Mouse (Mus musculus) heart, postnatal 36 days (tissue): Measurements from ENCODE around the gene G6pc. TPM values are rescaled to one million over a fixed set of nuclear protein-coding genes. Genes with fewer than 3 reads are reported as not detected.
"Not testable (repeated sequence)": the region's sequence is repeated elsewhere in the genome, so short reads cannot be mapped to it uniquely, and the experiment has no call there.

ENCODE experiments used
- DNase-seq, 2 experiments: peaks; one replicate each; pipeline ENCODE4 v3.0.0; 2021 to 2022
- intact Hi-C: fragments of 180-260 bp; cut with DNase I; formaldehyde crosslinking; loops from one replicate; pipeline ENCODE4 v1.15.1; 2025
- total RNA-seq, 2 experiments: library from RNA; stranded (reverse); gene quantifications; 2 replicates each; pipeline ENCODE4 v1.2.3; 2021

G6pc gene
- total RNA-seq = not detected

DNA sequence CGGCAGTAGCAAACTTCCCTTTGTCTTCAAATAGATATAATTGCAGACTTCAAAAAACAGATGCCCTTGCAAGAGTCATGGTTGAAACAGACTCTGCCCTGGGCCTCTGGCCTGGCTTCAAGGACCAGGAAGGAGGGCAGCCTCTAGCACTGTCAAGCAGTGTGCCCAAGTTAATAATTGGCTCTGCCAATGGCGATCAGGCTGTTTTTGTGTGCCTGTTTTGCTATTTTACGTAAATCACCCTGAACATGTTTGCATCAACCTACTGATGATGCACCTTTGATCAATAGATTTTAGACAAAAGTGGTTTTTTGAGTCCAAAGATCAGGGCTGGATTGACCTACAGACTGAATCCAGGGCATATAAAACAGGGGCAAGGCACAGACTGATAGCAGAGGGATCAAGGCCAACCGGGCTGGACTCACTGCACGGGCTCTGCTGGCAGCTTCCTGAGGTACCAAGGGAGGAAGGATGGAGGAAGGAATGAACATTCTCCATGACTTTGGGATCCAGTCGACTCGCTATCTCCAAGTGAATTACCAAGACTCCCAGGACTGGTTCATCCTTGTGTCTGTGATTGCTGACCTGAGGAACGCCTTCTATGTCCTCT lies at the start of gene G6pc:
Gene G6pc, plus strand, starts transcription at position 236 of the 610 bp plus-strand sequence.
- DNase-seq = no peak
- intact Hi-C loops = no loop called here

DNA sequence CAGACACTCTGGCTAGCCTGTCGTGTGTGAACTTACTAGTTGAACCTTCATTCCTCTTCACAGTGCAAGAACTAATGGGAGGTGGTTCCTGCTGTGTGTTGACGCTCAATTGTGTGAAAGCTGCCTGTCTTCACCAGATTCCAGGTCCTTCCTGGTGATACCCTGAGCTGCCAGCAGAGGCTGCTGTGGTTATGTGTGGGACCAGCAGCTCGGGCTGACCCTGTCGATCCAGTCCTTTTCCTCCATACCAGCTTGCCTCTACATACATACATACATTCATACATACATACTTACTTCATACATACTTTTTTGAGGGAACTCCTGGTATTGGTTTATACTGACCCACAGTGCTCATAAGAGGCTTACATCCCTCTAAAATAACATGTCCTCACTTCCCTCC lies 43.8 kb upstream of the G6pc start:
- intact Hi-C loops = loop anchor here (1.0 kb wide), 1 partner anchor 72 kb away; no protein-coding TSS in a partner anchor
- peak; percentile 72 to 78 for DNase-seq

GRCm38 (mm10) chr11:101324763-101325162 lies 42.6 kb upstream of the G6pc start, which contains the start of gene Aoc2:
TSS of gene Aoc2 (plus strand) at chr11:101325063.
- intact Hi-C loops = no loop called here
- DNase-seq = no peak

GRCm38 (mm10) chr11:101325201-101325600 lies 42.2 kb upstream of the G6pc start:
- intact Hi-C loops, DNase-seq: not testable (repeated sequence)

- DNase-seq = no peak
- intact Hi-C loops = no loop called here
These were observed 41.2 kb upstream of the G6pc start for GRCm38 (mm10) chr11:101326147-101326546.

- intact Hi-C loops = no loop called here
- no peak for DNase-seq
These were observed 40.0 kb upstream of the G6pc start for GRCm38 (mm10) chr11:101327311-101327710.

DNA sequence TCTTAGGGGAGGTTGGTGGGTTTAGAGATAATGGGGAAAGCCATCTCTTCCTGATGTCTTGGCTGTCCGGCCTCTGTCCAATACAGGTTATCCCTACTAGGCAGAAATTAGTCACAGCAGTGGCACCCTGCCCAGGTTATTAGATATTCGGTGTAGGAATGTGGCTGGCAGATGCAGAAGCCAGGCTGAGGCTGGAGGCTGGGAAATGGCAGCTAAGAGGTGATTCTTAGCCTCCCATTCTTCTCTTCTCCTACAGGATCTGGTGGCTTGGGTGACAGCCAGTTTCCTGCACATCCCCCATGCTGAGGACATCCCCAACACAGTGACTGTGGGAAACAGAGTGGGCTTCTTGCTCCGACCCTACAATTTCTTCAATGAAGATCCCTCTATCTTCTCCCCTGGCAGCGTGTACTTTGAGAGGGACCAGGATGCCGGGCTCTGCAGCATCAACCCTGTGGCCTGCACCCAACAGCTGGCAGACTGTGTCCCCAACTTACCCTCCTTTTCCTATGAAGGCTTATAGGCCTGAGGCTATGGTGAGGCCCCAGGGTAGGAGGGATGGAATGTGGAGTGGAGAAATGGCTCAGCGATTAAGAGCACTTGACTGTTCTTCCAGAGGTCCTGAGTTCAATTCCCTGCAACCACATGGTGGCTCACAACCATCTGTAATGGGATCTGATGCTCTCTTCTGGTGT lies 38.3 kb upstream of the G6pc start:
- peak; percentile 55 to 60 for DNase-seq
- intact Hi-C loops = loop anchor here (2.0 kb wide), 1 partner anchor 32 kb away; no protein-coding TSS in a partner anchor

GRCm38 (mm10) chr11:101330371-101330924 lies 36.9 kb upstream of the G6pc start, which contains the start of gene Aoc3:
TSS of gene Aoc3 (plus strand) at chr11:101330605.
- intact Hi-C loops = no loop called here

DNA sequence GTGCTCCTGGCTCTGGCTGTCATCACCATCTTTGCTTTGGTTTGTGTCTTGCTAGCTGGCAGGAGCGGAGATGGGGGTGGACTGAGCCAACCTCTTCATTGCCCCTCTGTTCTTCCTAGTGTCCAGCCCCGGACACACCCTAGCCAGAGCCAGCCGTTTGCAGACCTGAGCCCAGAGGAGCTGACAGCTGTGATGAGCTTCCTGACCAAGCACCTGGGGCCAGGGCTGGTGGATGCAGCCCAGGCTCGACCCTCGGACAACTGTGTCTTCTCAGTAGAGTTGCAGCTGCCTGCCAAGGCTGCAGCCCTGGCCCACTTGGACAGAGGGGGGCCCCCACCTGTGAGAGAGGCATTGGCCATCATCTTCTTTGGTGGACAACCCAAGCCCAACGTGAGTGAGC lies 36.4 kb upstream of the G6pc start:
- intact Hi-C loops = not testable (repeated sequence)

More at GRCm38 (mm10) chr11:101330371-101330924, 36.9 kb upstream of the G6pc start, which contains the start of gene Aoc3:
- DNase-seq = peak; percentile 38 to 53

GRCm38 (mm10) chr11:101332537-101332936 lies 34.8 kb upstream of the G6pc start:
- no peak for DNase-seq

More for the DNA sequence above, 36.4 kb upstream of the G6pc start:
- not testable (repeated sequence) for DNase-seq

GRCm38 (mm10) chr11:101334023-101334422 lies 33.3 kb upstream of the G6pc start:
- no peak for DNase-seq
- intact Hi-C loops = no loop called here

More at GRCm38 (mm10) chr11:101332537-101332936, 34.8 kb upstream of the G6pc start:
- intact Hi-C loops = no loop called here

- DNase-seq = no peak
- intact Hi-C loops = no loop called here
These were observed 32.8 kb upstream of the G6pc start for GRCm38 (mm10) chr11:101334516-101334915.

DNA sequence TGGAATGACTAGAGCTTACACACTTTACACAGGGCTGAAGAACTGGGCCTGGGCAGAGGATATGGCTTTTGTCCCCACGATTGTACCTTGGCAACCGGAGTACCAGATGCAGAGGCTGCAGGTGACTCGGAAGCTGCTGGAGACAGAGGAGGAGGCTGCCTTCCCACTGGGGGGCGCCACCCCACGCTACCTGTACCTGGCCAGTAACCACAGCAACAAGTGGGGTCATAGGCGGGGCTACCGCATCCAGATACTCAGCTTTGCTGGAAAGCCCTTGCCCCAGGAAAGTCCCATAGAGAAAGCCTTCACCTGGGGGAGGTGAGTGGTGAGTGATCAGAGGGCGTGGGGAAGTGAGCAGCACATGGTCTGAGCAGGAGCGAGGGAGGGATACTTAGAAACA lies 31.7 kb upstream of the G6pc start:
- DNase-seq = no peak
- intact Hi-C loops = no loop called here

DNA sequence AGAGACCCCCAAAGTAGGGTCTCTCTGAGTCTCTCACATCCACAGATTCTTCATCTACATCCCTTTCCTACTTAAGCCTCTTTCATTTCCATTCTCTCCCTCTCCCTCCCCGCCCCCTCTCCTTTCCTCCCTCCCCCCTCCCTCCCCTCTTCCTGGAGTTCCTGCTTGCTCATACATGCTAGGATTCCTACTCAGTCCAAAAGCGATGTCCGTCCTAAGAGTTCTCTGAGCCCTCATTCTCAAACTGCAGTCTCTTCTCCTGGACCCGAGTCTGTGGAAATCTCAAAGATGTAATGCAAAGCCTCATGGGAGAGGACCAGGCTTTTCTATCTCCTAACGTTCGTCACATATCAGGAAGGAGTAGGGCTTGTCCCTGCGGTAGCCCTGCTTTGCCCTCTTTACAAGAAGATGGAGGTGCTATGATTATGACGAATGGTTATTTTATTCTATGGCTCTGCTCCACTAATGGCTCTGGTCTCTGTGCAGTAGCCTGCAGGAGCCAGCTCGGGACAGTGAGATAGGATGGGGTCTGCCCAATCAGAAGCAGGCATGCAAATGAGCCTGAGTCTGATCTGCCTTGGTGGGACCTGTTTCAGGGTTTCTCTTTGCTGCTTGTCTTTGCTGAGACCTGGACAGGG lies 29.1 kb upstream of the G6pc start:
- intact Hi-C loops = no loop called here
- DNase-seq = no peak

- DNase-seq = no peak
- intact Hi-C loops = no loop called here
These were observed 20.1 kb upstream of the G6pc start for GRCm38 (mm10) chr11:101347083-101347775.

DNA sequence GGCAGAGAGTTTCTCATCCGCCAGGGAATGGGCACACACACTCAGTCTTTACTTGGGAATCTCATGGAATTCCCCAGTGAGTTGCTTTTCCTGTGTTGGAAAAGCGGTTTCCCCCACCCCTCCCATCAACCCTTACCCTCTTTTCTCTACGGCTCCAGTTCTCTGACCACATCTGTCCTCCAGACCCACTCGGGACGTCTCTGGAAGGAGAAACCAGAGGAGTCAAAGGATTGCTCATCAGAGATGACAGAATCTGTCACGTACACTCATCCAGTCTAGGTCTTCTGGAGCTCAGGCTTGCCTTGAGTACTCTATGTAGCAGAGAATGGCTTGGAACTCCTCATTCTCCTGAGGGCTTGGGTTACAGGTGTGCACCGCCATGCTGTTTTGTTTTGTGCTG lies 18.6 kb upstream of the G6pc start:
- intact Hi-C loops = no loop called here
- no peak for DNase-seq

GRCm38 (mm10) chr11:101349216-101349615 lies 18.1 kb upstream of the G6pc start:
- intact Hi-C loops = no loop called here
- no peak for DNase-seq

- intact Hi-C loops = no loop called here
- no peak for DNase-seq
These were observed 16.2 kb upstream of the G6pc start for GRCm38 (mm10) chr11:101351100-101351720.

GRCm38 (mm10) chr11:101351721-101352111 lies 15.6 kb upstream of the G6pc start:
- no peak for DNase-seq
- intact Hi-C loops = no loop called here

GRCm38 (mm10) chr11:101353436-101353835 lies 13.9 kb upstream of the G6pc start:
- intact Hi-C loops = no loop called here
- no peak for DNase-seq
